Mouse (Mus musculus) liver, adult 2 months (tissue): ENCODE data around the gene Rag2.

Experiments
- CTCF ChIP-seq: fragments of 200-500 bp; IDR thresholded peaks from 2 replicates; pipeline ENCODE4 v1.5.1; 2011; ENCODE audit warnings: low read depth, low read length, control low read depth
- POLR2A ChIP-seq: fragments of 200-500 bp; IDR thresholded peaks from 2 replicates; pipeline ENCODE4 v1.6.1; 2011; ENCODE audit warnings: low read length, control low read depth; ENCODE audit not compliant: insufficient read depth; ENCODE audit errors: extremely low read depth

DNA sequence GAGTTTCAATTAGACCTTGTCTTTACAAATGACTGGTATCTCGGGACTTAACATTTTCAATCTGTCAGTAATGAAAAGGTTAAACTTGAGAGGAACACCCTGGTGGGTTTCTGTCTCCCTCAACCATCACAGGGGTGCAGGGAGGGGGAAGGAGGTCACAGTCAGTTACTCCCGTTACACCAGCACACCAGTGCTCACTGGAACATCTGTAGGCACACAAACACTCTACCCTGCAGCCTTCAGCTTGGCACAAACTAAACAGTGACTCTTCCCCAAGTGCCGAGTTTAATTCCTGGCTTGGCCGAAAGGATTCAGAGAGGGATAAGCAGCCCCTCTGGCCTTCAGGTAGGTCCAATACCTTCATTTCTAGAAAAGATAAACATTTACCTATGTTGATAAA, at the start of gene Rag2:
- no peak for TF ChIP-seq POLR2A
- TF ChIP-seq CTCF: no peak
